Mouse (Mus musculus) testis, adult 2 months (tissue): ENCODE results near the gene Nup133.

Experiments
- CTCF ChIP-seq: fragments of 200-500 bp; IDR thresholded peaks from 2 replicates; pipeline ENCODE4 v1.5.1; 2012; ENCODE audit warnings: low read depth, mild to moderate bottlenecking, inconsistent platforms, low read length, moderate library complexity; ENCODE audit not compliant: control insufficient read depth, insufficient read depth, insufficient replicate concordance
- POLR2A ChIP-seq: fragments of 200-500 bp; IDR thresholded peaks from 2 replicates; pipeline ENCODE4 v1.6.1; 2012; ENCODE audit warnings: low read depth, mild to moderate bottlenecking, inconsistent platforms, low read length, moderate library complexity; ENCODE audit not compliant: control insufficient read depth

GRCm38 (mm10) chr8:123894502-123895097, 54.5 kb downstream of the Nup133 start, which contains the start of gene Acta1:
- no peak for TF ChIP-seq POLR2A
- TF ChIP-seq CTCF = no peak
